Mouse (Mus musculus): ENCODE measurements around the gene Zfp738. TPM values are rescaled to one million over a fixed set of nuclear protein-coding genes. Genes with fewer than 3 reads are reported as not detected.

The Zfp738 gene
- 0.21 and 2.1 TPM in 2 replicates for polyA plus RNA-seq (2012; ENCODE audit: low replicate concordance)

GRCm38 (mm10) chr13:67686971-67687370 is at the start of gene Zfp738:
TSS of gene Zfp738 (minus strand) at chr13:67687071.

GRCm38 (mm10) chr13:67728641-67729318 is 41.9 kb upstream of the Zfp738 start, which contains the start of gene Zfp65:
TSS of gene Zfp65 (minus strand) at chr13:67729173.

GRCm38 (mm10) chr13:67637294-67638007 is 49.4 kb downstream of the Zfp738 start, which contains the start of the genes Gm49345 and Zfp729a:
TSS of gene Gm49345 (minus strand) at chr13:67637769.
TSS of gene Zfp729a (minus strand) at chr13:67637791.

GRCm38 (mm10) chr13:67609066-67609876 is 77.6 kb downstream of the Zfp738 start, which contains the start of gene Zfp729b:
TSS of gene Zfp729b (minus strand) at chr13:67609707.

Other genes with a start within 250 kb of the Zfp738 start
- gene Zfp874a, start 235.4 kb downstream of the Zfp738 start, polyA plus RNA-seq (2012; ENCODE audit: low replicate concordance): 0.43 and 0.45 TPM in 2 replicates
- gene Zfp874b, start 202.8 kb downstream of the Zfp738 start, polyA plus RNA-seq (2012; ENCODE audit: low replicate concordance): 0.56 and 1.0 TPM in 2 replicates
- 0.13 and 1.1 TPM in 2 replicates for gene Zfp58, start 186.5 kb downstream of the Zfp738 start, polyA plus RNA-seq (2012; ENCODE audit: low replicate concordance)
- gene Gm26965, start 160.9 kb downstream of the Zfp738 start, polyA plus RNA-seq (2012; ENCODE audit: low replicate concordance): not detected in 2 replicates
- 1.3 and 2.3 TPM in 2 replicates for gene Zfp87, start 160.9 kb downstream of the Zfp738 start, polyA plus RNA-seq (2012; ENCODE audit: low replicate concordance)
- gene Zfp748, start 133.2 kb downstream of the Zfp738 start, polyA plus RNA-seq (2012; ENCODE audit: low replicate concordance): 0.66 and 0.73 TPM in 2 replicates
- 0.29 and 1.1 TPM in 2 replicates for gene Zfp729b, start 77.4 kb downstream of the Zfp738 start, polyA plus RNA-seq (2012; ENCODE audit: low replicate concordance)
- not detected in 2 replicates for gene Gm49345, start 49.3 kb downstream of the Zfp738 start, polyA plus RNA-seq (2012; ENCODE audit: low replicate concordance)
- gene Zfp729a, start 49.3 kb downstream of the Zfp738 start, polyA plus RNA-seq (2012; ENCODE audit: low replicate concordance): 0.33 and 0.49 TPM in 2 replicates
- gene Zfp65, start 42.1 kb upstream of the Zfp738 start, polyA plus RNA-seq (2012; ENCODE audit: low replicate concordance): 0.53 and 1.8 TPM in 2 replicates
- gene Zfp85, start 68.2 kb upstream of the Zfp738 start, polyA plus RNA-seq (2012; ENCODE audit: low replicate concordance): 0.13 and 0.57 TPM in 2 replicates
- gene Zfp493, start 92.6 kb upstream of the Zfp738 start, polyA plus RNA-seq (2012; ENCODE audit: low replicate concordance): 0.18 and 0.49 TPM in 2 replicates
- gene Zfp273, start 126.7 kb upstream of the Zfp738 start, polyA plus RNA-seq (2012; ENCODE audit: low replicate concordance): 0.24 and 0.29 TPM in 2 replicates
- not detected in 2 replicates for gene Gm10037, start 144.0 kb upstream of the Zfp738 start, polyA plus RNA-seq (2012; ENCODE audit: low replicate concordance)
- gene BC048507, start 176.3 kb upstream of the Zfp738 start, polyA plus RNA-seq (2012; ENCODE audit: low replicate concordance): not detected in 2 replicates